Mouse (Mus musculus): ENCODE measurements at regions not wholly inside any gene's neighbourhood (a gene's known extent, or its start where the extent isn't known, plus 50 kb on each side); places are given as distances from the start of the nearest gene placed in this dataset.

- TF ChIP-seq POLR2A (IDR thresholded peaks at IDR 0.05; ENCODE audit: extremely low read depth, insufficient read depth, low read length): no peak
- TF ChIP-seq CTCF (IDR thresholded peaks at IDR 0.05; ENCODE audit: extremely low read depth, insufficient read depth, low read length): no peak
These were observed 156.6 kb downstream of the Phlda1 start for GRCm38 (mm10) chr10:111662665-111663064.
